Mouse (Mus musculus): ENCODE measurements around the gene Gm10097.

GRCm38 (mm10) chr10:5027208-5027607 lies 41.8 kb upstream of the Gm10097 start:
- TF ChIP-seq ZNF384 (IDR thresholded peaks at IDR 0.05; ENCODE audit: low read depth, low read length) = no peak
- no peak for TF ChIP-seq KAT2A (IDR thresholded peaks at IDR 0.05; ENCODE audit: insufficient replicate concordance, low read length)
- TF ChIP-seq CHD2 (IDR thresholded peaks at IDR 0.05; ENCODE audit: low read length) = no peak
- no peak for TF ChIP-seq SMC3 (IDR thresholded peaks at IDR 0.05; ENCODE audit: low read depth, low read length)
- no peak for TF ChIP-seq CTCF (conservative IDR thresholded peaks at IDR 0.05 in 1 of 2, IDR thresholded peaks at IDR 0.05 in 1 of 2; ENCODE audit: low read depth in 2 of 2, low read length in 2 of 2)
- TF ChIP-seq ELF1 (IDR thresholded peaks at IDR 0.05; ENCODE audit: low read depth, low read length) = no peak
- TF ChIP-seq MAX (IDR thresholded peaks at IDR 0.05; ENCODE audit: low read length) = no peak
- TF ChIP-seq ZMIZ1 (IDR thresholded peaks at IDR 0.05; ENCODE audit: low read depth, low read length) = no peak
- TF ChIP-seq HCFC1 (IDR thresholded peaks at IDR 0.05; ENCODE audit: low read depth, low read length) = no peak
- no peak for TF ChIP-seq PAX5 (IDR thresholded peaks at IDR 0.05; ENCODE audit: low read length)
- TF ChIP-seq MXI1 (IDR thresholded peaks at IDR 0.05; ENCODE audit: low read depth, low read length) = no peak
- TF ChIP-seq USF1 (IDR thresholded peaks at IDR 0.05; ENCODE audit: low read depth, low read length) = no peak
- no peak for TF ChIP-seq NRF1 (IDR thresholded peaks at IDR 0.05; ENCODE audit: low read depth, low read length)

Measured in CH12.LX (cell line).